Mouse (Mus musculus) right cerebral cortex, adult 18-20 months (tissue): ENCODE data around the gene Zbtb7a.
A peak's percentile ranks its signal among the peaks of the same experiment; 100 is the strongest.

Experiments used
- DNase-seq: peaks from one replicate; pipeline ENCODE4 v3.0.0; 2022; ENCODE audit warnings: mixed read lengths

Gene Zbtb7a

GRCm38 (mm10) chr10:81134966-81135681 lies at the start of gene Zbtb7a:
Zbtb7a (plus strand) TSS chr10:81135220.
- DNase-seq = peak; percentile 72

DNA sequence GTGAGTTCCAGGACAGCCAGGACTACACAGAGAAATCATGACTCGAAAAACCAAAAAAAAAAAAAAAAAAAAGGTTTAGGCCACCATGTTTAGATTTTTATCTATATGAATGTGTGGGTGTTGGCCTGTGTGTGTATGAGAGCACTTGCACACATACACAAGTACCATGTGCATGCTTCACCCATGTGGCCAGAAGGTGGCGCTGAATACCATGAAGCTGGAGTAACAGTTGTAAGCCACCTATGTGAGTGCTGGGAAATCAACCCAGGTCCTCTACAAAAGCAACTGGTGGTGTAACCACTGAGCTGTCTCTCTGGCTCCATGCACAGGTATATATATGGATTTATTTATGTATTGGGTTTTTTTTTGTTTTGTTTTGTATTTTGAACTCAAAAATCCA lies 48.0 kb upstream of the Zbtb7a start:
- DNase-seq = no peak

DNA sequence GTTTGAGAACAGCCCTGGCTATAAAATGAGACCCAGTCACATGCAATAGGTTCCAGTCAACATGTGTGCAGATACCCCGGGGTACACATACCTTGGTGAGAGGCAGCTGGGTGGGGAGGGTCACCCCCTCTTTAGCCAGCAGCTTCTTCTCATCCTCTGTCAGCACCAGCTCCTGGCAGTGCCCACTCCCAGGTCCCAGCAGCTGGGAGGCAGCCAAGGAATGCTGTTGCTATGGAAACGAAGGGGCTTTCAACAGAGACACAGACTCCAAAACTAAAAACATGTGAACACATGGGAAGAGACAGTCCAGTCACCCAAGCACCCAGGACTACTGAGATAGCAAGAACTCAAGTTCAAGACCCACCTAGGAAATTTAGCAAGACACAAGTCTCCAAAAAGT lies 45.8 kb upstream of the Zbtb7a start:
- no peak for DNase-seq

DNA sequence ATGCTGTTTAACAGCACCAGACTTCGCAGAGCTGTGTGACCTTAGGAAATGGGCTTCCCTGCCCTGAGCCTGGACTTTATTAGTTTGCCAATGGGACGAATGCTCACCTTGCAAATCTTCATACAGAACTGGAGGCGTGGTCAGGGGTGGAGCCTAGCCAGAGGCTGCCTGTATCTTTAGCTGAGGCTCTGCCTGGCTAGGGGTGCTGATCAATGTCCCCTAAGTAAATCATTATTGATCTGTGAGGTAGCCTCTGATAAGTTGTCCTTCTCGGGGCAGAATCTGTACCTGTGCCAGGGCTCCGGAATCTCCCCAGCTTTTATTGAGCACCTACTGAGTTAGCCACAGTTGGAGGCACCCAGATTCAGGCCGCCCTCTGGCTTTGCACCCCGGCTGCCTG lies 44.4 kb upstream of the Zbtb7a start:
- no peak for DNase-seq

DNA sequence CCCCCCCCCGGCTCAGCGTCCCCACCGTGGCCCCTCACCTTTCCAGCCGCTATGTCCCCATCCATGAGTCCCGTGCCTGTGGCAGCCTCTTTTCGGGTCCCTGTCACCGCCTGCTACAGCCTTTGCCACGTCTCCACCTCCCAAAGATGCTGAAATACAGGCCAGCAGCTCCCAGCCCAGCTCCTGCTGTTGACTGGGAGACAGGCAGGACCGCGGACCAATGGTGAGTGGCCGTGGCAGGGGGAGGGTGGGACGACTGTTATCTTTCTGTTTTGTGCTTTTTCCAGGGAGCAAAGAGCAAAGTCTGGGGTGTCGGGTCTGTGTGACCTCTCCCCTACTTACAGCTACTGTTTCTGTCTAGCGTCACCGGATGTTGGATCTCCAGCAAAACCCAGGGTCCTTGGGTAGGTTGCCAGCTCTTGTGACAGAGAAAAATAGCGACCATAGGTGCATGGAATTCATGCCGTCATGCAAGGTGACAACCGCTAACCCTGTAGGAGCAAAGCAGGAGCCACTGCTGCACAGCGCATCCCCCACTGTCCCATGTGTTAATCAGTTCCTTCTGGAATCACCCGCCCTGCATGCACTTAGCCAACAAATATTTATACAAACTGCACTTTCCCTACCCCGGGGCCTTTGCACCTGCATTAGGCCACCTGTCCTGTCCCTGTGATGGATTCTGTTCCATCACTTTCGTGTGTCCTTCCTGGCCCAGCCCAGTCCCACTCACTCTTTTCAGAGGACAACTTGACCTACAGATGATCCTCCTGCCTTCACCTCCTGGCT lies 42.4 kb upstream of the Zbtb7a start:
- DNase-seq = no peak

DNA sequence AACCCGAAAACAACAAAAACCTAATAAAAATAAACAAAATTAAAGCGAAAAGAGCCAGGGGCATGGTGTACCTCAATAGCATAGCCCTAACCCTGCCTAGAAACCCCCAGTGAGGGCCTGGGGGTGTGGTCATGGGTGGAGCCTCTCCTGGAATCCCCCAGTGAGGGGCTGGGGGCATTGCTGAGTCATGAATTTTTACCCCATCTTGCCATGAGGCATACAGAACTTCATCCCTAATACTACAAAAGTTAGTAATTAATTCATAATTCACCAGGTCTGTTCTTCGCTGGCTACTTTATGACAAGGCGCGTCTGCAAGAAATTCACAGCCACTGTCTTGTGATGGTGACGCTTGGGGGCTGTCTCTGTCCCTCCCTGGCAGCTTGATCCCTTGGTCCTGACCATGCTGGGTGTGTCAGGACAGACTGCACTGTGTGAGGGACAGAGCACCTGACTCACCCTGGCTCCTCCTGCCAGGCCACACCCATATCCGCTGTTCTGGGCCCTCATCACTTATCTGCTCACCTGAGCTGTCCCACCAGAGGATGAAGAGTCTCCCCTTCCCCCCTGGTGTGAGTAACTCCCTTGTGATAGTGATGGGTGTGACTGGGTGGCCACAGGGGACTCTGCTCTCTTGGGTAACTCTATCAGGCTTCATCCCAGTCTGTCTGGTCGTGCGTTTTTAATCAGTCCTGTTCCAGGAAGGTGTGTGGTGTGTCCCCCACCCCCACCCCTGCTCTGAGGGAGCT lies 39.9 kb upstream of the Zbtb7a start:
- no peak for DNase-seq

DNA sequence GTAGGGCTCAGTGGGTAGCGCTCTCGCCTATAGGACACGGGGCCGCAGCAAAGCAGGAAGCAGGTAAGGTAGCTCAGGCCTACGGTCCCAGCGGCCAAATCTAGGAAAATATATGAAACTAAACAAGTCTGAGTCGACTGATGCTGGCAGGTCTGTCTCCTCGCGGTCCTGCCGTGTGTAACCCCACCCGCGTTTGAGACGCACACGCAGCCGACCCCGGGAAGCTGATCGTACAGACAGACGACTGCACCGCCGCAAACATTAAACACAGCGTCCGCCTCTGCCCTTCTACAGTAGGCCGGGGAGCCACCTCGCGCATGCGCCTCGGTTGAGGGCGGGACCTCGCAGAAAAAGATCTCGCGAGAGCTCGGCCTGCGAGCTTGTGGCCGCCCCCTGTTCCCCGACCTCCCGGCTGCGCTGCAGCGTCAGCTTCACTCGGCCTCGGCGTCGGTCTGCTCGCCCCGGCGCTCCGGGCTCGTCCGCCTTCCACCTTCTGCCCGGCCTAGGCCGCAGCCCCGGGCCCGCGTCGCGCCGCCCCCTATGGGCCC lies 29.4 kb upstream of the Zbtb7a start, which contains the start of gene Map2k2:
TSS of gene Map2k2 (plus strand) at position 351 of the 548 bp plus-strand sequence.
- peak; percentile 96 for DNase-seq

GRCm38 (mm10) chr10:81106113-81106721 lies 28.8 kb upstream of the Zbtb7a start:
- DNase-seq = peak; percentile 83

GRCm38 (mm10) chr10:81112946-81113345 lies 22.1 kb upstream of the Zbtb7a start:
- no peak for DNase-seq

- DNase-seq = no peak
These were observed 15.4 kb upstream of the Zbtb7a start for GRCm38 (mm10) chr10:81119625-81120024.

DNA sequence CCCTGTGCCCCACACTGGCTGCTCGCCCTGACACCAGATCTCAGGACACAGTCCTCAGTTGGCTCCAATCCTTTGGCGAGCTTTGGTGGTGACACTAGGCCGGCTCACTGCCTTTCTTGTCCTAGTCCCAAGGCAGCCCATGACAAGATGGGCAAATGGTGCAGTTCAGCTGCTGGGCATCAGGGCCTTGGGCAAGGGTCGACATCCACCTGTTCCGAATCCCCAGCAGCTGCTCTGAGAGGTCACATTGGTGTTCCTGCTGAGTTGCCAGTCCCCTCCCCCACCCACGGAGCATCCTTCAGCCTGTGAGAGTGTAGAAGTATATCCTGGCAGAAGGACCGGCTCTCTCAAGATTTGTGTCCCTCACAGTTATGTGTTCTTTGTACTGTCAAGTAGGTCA lies 14.4 kb upstream of the Zbtb7a start:
- DNase-seq = no peak

GRCm38 (mm10) chr10:81122889-81123288 lies 12.1 kb upstream of the Zbtb7a start:
- no peak for DNase-seq

DNA sequence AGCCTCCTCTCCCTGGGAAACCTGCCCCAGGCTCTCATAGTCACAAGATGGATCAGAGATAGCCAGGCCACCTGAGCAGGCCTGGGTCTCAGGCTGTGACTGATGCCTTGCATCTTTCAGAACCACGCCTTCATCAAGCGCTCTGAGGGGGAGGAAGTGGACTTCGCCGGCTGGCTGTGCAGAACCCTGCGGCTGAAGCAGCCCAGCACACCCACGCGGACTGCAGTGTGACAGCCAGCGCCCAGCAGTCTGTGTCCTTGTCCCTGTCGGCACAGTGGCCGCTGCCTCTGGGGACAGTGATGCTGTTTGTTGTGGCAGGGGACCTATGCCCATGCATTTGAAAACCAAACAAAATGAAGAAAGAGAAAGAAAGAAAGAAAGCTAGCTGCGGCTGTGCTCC lies 11.5 kb upstream of the Zbtb7a start:
- peak; percentile 71 for DNase-seq

DNA sequence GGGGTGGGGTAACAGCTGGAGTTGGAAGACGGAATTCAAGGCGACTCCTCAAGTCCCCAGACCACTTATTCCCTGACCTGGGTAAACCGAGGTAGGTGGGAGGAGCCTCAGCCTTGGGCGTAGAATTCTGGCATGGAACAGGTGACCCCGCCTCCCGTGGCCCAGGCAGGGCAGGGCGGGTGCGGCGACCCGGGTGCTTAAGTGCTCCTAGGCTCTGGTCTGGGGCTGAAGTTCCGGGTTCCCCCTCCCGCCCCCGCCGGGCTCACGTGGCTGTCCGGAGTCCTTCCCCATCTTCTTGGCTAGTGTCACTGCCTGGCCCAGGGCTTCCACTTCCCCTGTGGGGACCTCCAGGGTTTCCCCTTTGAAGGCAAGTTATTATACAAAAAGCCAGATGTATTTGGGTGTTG lies 836 bp upstream of the Zbtb7a start:
- no peak for DNase-seq

DNA sequence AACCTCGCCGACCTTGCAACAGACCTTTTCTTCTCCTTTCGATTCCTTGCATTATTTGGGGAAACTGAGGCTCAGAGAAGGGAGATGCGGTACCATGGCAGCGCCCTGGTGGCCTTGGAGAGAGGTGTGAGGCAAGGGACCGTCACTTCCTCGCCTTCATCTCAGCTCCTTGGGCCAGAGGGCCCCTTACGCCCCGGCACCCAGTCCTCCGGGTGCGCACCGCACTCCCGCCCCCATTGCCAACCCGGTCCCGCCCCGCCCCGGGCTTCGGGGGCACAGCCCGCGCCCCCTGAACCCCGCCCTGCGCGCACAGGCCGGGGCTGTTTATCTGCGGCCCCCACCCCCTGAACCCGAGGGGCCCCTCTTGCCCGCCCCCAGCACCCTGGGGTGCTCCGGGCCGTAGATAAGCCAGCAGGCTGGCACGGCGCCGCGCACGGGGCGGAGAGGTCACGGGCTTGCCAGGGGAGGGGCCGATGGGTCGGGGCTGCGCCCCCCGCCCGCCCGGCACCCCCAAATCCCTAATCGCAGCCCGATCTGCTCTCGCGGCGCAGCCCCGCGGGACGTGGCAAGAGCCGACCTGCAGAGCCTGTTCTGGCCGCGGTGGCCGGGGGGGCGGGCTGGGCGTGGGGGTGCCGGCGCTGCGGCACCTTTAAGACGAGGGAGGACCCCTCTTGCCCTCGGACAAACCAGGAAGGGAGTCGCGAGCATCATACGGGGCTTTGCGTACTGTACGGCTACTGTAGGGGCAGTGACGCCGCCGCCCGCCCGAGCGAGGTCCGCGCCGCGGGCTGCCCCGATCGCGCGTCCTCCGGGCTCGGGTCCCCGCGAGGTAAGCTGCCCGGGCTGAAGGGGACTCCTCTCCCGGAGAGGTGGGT lies 1.0 kb downstream of the Zbtb7a start:
- DNase-seq = peak; percentile 74

- peak; percentile 76 for DNase-seq
These were observed 1.7 kb downstream of the Zbtb7a start for GRCm38 (mm10) chr10:81136706-81137231.

GRCm38 (mm10) chr10:81137252-81138130 lies 2.5 kb downstream of the Zbtb7a start:
- DNase-seq = peak; percentile 99

DNA sequence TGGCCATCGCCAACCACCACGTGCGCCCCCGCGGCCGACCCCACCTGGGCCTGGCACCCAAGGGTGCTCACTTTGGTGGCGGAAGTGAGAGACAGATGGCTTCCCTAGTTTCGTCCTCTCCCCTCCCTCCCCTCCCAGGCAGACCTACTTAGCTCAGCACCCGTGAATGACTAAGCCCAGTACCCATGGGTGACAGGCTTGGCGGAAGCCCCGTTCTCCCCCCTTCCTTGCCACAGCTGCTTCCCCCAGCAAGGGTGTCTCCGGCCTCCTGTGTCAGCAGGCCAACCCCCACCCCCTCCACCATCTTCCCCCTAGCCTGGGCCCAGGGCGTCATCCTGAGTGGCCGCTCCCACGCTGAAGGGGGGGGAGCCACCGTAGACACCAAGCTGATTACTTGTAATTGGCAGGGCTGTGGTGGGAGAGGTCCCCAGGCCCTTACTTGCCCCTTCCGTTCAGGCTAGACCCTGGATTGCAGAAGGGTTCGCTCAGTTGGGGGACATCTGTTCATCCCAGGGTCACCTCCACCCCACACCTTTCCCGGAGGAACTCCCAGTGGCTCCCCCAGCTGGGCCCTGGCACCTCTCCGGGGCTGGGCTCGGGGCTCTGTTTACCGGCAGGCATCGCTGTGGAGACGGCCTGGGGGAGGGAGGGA lies 3.2 kb downstream of the Zbtb7a start:
- peak; percentile 51 for DNase-seq

DNA sequence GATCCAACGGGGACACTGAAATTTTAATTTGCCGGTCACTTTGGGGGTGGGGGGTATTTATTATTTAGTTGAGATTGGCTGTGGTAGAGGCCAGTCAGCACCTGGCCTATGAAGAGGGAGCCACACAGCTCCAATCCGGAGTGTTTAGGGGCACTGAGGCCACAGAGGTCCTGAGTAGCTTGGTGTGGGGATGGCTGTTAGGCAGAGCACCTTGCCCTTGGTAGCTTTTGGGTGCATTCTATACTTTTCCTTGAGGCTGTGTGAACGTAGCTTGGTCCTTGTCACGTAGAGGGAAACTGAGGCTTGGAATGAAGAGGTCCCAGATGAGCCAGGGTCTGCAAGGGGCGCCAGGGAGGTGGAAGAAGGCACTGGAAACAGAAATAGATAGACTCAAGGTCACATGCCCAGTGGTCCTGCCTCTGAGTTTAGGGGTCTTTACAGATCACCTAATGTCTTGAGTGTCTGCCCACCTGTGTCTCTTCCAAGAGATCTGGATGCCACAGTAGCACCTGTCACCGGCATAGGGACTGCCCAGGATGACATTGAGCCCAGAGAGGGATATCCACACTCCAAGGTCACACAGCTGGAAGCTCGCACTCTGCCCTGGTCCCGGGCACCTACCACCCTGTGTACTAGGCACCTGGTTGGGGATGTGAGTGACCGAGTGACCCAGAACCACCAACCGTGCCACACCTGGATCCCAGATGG lies 4.0 kb downstream of the Zbtb7a start:
- DNase-seq = no peak
